Mouse (Mus musculus) heart, embryonic 11.5 days (tissue): Measurements from ENCODE around the gene Angptl6. TPM values are rescaled to one million over a fixed set of nuclear protein-coding genes. Genes with fewer than 3 reads are reported as not detected.

Experiments used
- ATAC-seq: fragments of 200-750 bp; cut with Nextera tagmentation; replicated peaks from 2 replicates; pipeline ENCODE4 v1.8.0; 2017; ENCODE audit warnings: moderate library complexity; ENCODE audit not compliant: insufficient number of reproducible peaks, low FRiP score, low TSS enrichment
- H3K27ac ChIP-seq: fragments of 300-500 bp; sonication (generic); 2 replicates; pipeline ENCODE4 v1.5.1; 2014; ENCODE audit warnings: mild to moderate bottlenecking, low read depth, low read length
- H3K27me3 ChIP-seq: fragments of 300-500 bp; sonication (generic); 2 replicates; pipeline ENCODE4 v1.6.1; 2014; ENCODE audit warnings: mild to moderate bottlenecking, low read length, mixed read lengths; ENCODE audit not compliant: control insufficient read depth, insufficient read depth
- H3K36me3 ChIP-seq: fragments of 300-500 bp; sonication (generic); 2 replicates; pipeline ENCODE4 v1.6.1; 2014; ENCODE audit warnings: mild to moderate bottlenecking, low read length, moderate library complexity, mixed read lengths; ENCODE audit not compliant: control insufficient read depth, insufficient read depth
- H3K4me1 ChIP-seq: fragments of 300-500 bp; sonication (generic); 2 replicates; pipeline ENCODE4 v1.6.1; 2014; ENCODE audit warnings: low read length; ENCODE audit not compliant: control insufficient read depth, insufficient read depth
- H3K4me2 ChIP-seq: fragments of 300-500 bp; sonication (generic); 2 replicates; pipeline ENCODE4 v1.6.1; 2014; ENCODE audit warnings: mild to moderate bottlenecking, moderate library complexity
- H3K4me3 ChIP-seq: fragments of 300-500 bp; sonication (generic); 2 replicates; pipeline ENCODE4 v1.5.1; 2014; ENCODE audit warnings: low read depth, low read length
- H3K9ac ChIP-seq: fragments of 300-500 bp; sonication (generic); 2 replicates; pipeline ENCODE4 v1.6.1; 2014; ENCODE audit warnings: mild to moderate bottlenecking, low read depth, low read length, moderate library complexity
- H3K9me3 ChIP-seq: fragments of 300-500 bp; sonication (generic); replicated peaks from 2 replicates; pipeline ENCODE4 v1.6.1; 2016; ENCODE audit warnings: low read length; ENCODE audit not compliant: control insufficient read depth
- WGBS: fragments of 180-500 bp; shearing (Covaris S2); extraction: QIAGEN DNeasy Blood & Tissue Kit; methylation state at CpG from one replicate; pipeline ENCODE4 v1.1.7; 2014; ENCODE audit not compliant: insufficient replicate concordance; 5-methylcytosine and 5-hydroxymethylcytosine counted together
- polyA plus RNA-seq: library from polyadenylated mRNA; unstranded; fragments of >200 nt; fragmentation: Nextera tagmentation; extraction: Ambion mirVana; gene quantifications from 2 replicates; pipeline ENCODE4 v1.2.1, GENCODE M21; 2014

Gene Angptl6
- polyA plus RNA-seq, 1 experiment from 2014 or later = 2.9 TPM

DNA sequence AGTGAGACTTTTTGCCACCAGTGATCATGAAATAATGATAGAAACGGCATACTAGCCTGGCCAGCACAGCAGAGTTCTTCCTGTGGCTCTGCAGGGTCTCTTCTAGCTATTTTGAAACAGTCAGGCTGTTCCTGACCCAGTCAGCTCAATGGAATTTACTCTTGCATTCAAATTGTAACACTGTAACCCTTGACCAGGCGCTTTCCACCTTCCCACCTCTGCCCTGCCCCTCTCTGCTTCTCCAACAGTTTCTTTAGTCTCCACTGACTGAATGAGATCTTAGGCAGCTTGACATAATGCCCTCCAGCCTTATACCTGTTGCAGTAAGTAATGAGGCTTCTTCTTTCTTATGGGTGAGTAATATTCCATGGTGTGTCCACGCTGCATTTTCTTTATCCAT, 12.6 kb downstream of the Angptl6 start:
- H3K27me3 ChIP-seq = peaks cover 44% of the 10 kb centered on the region
- WGBS = 52% methylated on average over 3 of the region's 3 CpGs

DNA sequence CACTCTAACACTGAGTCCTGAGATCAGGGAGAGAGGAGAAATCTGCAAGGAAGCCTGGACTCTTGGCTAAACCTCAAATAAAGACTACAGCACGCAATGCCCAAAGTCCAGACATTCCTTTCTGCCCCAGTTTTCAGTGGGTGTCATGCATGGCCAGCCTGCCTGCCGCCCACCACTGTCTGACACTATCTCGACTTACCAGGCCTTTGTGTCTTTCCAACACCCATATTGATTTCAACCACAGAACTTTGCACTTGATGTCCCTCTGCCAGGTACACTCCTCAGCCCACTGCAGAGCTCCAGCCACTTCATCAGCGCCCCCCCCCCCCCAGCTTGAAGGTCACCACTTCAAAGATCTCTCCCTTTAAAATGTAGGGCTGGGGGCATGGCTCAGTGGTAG, 17.3 kb downstream of the Angptl6 start:
- Histone ChIP-seq H3K9me3 (no peaks in the 10 kb centered on the region), H3K27ac (no peak overlapping the region), H3K9ac (no peak overlapping the region), H3K4me3 (no peak overlapping the region), H3K4me1 (no peaks in the 10 kb centered on the region), H3K27me3 (peaks cover 6% of the 10 kb centered on the region), H3K36me3 (no peaks in the 10 kb centered on the region), H3K4me2 (no peak overlapping the region)
- no peak for ATAC-seq
- WGBS = 53% methylated on average over 4 of the region's 4 CpGs

More for the DNA sequence above, 12.6 kb downstream of the Angptl6 start:
- H3K36me3 ChIP-seq = no peaks in the 10 kb centered on the region
- H3K4me2 ChIP-seq = no peak overlapping the region
- no peak overlapping the region for H3K9ac ChIP-seq
- no peak overlapping the region for H3K27ac ChIP-seq
- H3K9me3 ChIP-seq = no peaks in the 10 kb centered on the region
- H3K4me3 ChIP-seq = no peak overlapping the region
- no peak for ATAC-seq
- no peaks in the 10 kb centered on the region for H3K4me1 ChIP-seq

DNA sequence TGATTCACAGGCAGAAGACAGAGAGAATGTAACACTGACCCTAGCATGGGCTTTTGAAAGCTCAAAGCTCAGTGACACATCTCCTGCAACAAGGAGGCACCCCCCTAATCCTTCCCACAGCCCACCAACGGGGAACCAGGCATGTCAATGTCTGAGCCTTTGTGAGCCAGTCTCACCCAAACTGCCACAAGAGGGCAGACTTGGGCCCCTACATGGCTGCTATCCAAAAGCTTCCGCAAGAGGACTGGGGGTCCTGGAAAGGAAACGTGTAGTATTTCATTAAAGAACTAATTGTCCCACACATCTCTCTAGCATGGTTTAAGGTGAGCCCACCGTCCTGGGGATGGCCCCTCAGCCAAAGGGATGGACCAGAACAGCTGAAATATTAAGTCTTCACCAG, 17.7 kb downstream of the Angptl6 start:
- no peaks in the 10 kb centered on the region for H3K4me1 ChIP-seq
- no peaks in the 10 kb centered on the region for H3K9me3 ChIP-seq
- WGBS = 11% methylated on average over 4 of the region's 4 CpGs
- no peak overlapping the region for H3K4me2 ChIP-seq
- H3K36me3 ChIP-seq = no peaks in the 10 kb centered on the region
- no peak overlapping the region for H3K4me3 ChIP-seq
- peaks cover 2% of the 10 kb centered on the region for H3K27me3 ChIP-seq
- H3K9ac ChIP-seq = no peak overlapping the region
- H3K27ac ChIP-seq = no peak overlapping the region
- no peak for ATAC-seq

DNA sequence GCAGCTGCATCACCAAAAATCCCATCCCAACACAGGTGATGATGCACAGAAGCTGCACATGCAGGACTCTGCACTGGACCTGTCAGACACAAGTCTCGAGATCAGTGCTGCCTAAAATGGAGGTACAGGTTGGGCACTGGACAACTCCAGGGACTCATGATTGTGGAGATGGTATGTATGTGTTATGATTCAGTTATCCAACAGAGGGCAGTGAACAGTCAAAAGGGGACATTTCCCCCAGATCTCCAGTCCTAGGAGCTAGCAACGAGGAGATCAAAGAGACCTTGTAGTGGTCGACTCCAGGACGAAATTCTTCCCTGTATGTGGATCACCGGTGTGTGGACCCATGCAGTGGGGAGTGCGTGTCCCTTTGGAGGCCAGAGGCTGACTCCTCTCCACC, 19.6 kb downstream of the Angptl6 start:
- Histone ChIP-seq H3K4me3 (no peak overlapping the region), H3K27me3 (no peaks in the 10 kb centered on the region), H3K36me3 (no peaks in the 10 kb centered on the region), H3K9ac (no peak overlapping the region), H3K27ac (no peak overlapping the region), H3K4me1 (no peaks in the 10 kb centered on the region), H3K4me2 (no peak overlapping the region), H3K9me3 (no peaks in the 10 kb centered on the region)
- ATAC-seq = no peak
- WGBS = 38% methylated on average over 6 of the region's 6 CpGs

DNA sequence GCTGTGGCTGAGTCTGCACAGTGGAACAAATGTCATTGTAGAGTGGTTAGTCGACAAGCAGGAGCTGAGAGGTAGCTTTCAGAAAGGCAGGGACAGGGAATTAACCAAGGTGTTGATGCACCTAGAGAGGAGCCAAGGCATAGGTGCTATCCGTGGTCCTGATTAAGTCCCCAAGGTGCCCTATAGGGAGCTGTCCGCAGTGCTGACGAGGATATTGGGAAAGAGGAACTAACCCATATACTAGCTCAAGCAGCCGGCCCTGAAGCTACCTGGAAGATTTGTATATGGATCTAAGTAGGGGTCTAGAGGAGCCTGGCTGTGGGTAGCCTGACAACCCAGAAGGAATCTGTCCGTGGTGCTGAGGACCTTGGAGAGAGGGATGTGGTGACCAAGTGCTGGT, 22.4 kb downstream of the Angptl6 start:
- ATAC-seq = no peak
- H3K36me3 ChIP-seq = no peaks in the 10 kb centered on the region

DNA sequence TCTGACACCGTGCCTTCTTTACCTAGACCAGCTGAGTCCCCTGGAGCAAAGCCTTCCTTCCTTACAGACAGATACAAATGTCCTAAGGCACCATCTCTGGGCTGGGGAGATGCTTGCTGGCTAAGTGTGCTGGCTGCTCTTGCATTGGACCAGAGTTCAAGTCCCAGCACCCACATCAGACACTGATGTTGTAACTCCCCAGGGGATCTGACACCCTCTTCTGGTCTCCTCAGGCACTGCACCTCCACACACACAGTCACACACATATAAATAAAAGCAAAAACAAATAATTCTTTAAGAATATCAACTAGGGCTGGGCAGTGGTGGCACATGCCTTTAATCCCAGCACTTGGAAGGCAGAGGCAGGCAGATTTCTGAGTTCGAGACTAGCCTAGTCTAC, 29.3 kb downstream of the Angptl6 start:
- no peak overlapping the region for H3K27ac ChIP-seq
- no peak for ATAC-seq
- no peak overlapping the region for H3K4me2 ChIP-seq
- no peaks in the 10 kb centered on the region for H3K4me1 ChIP-seq
- H3K9ac ChIP-seq = no peak overlapping the region
- no peak overlapping the region for H3K4me3 ChIP-seq
- 77% methylated on average over 2 of the region's 2 CpGs for WGBS
- 0 out of 2 replicates have a peak, but pooled peaks cover 3% of the 10 kb centered on the region for H3K27me3 ChIP-seq
- no peaks in the 10 kb centered on the region for H3K36me3 ChIP-seq
- no peaks in the 10 kb centered on the region for H3K9me3 ChIP-seq

More for the DNA sequence above, 22.4 kb downstream of the Angptl6 start:
- Histone ChIP-seq H3K4me3 (no peak overlapping the region), H3K9me3 (no peaks in the 10 kb centered on the region), H3K4me2 (no peak overlapping the region), H3K27me3 (no peaks in the 10 kb centered on the region), H3K27ac (no peak overlapping the region), H3K9ac (no peak overlapping the region), H3K4me1 (no peaks in the 10 kb centered on the region)
- 10% methylated on average over 6 of the region's 6 CpGs for WGBS

DNA sequence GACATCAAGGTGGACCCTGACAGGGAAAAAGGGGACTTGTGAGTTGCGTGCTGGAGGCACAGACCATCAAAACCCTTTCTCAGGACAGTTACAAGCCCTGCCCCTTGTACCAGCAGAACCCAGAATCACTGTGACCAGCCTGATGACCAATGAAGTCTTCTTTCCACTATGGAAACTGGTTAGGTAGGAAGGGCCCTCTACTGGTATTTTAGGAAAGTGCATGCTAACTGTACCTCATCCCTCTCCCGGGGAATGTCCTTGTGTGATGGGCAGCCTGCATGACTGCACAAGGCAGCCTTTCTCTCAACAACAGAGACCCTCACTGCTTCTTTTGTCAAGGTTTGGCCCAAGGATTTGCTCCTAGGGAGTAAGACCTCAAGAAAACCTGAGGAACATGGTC, 36.9 kb downstream of the Angptl6 start:
- H3K36me3 ChIP-seq = no peaks in the 10 kb centered on the region
- no peak overlapping the region for H3K9ac ChIP-seq
- H3K4me3 ChIP-seq = no peak overlapping the region
- 0 out of 2 replicates have a peak, but pooled peaks cover 3% of the 10 kb centered on the region for H3K27me3 ChIP-seq
- 26% methylated on average over 2 of the region's 2 CpGs for whole genome bisulfite sequencing
- H3K4me2 ChIP-seq = no peak overlapping the region
- no peak overlapping the region for H3K27ac ChIP-seq
- ATAC-seq = no peak
- H3K9me3 ChIP-seq = no peaks in the 10 kb centered on the region
- H3K4me1 ChIP-seq = no peaks in the 10 kb centered on the region

DNA sequence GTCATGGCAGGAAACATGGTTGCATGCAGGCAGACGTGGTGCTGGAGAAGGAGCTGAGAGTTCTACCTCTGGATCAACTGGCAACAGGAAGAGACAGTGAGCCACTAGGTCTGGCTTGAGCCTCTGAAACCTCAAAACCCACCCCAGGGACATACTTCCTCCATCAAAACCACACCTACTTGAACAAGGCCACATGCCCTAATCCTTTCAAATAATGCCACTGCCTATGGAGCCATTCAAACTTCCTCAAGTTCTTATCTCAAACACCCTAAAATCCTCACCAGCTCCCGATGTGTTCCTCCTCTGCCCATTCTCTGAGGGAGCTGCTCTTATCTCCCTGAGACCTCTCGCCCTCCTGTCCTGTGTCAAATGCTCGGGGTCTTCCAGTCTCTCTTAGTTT, 37.3 kb downstream of the Angptl6 start:
- H3K4me3 ChIP-seq = no peak overlapping the region
- H3K27me3 ChIP-seq = 0 out of 2 replicates have a peak, but pooled peaks cover 2% of the 10 kb centered on the region
- no peak overlapping the region for H3K4me2 ChIP-seq
- WGBS = 38% methylated on average over 4 of the region's 4 CpGs
- no peak for ATAC-seq
- H3K9me3 ChIP-seq = no peaks in the 10 kb centered on the region
- H3K4me1 ChIP-seq = no peaks in the 10 kb centered on the region
- H3K27ac ChIP-seq = no peak overlapping the region
- no peaks in the 10 kb centered on the region for H3K36me3 ChIP-seq
- no peak overlapping the region for H3K9ac ChIP-seq

DNA sequence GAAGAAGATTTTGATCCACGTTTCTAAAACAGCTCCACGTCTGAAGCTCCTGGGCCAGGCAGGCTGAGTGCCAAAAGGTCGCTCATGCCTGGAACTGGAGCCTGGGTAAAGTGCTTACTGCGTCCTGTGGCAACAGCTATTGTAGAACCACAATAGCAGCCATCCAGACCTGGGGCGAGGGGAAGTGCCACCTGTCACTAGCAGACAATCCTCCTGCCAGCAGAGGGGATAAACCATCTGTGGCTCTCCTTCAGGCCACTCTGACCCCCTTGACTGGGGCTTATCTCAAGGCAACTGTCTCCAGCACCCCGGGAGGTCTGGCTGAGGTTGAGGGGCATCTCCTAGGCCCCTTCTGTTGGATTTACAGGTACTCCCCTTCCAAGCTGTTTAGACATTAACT, 40.6 kb downstream of the Angptl6 start:
- 50% methylated on average over 6 of the region's 6 CpGs for WGBS
- Histone ChIP-seq H3K9me3 (no peaks in the 10 kb centered on the region), H3K4me1 (no peaks in the 10 kb centered on the region), H3K27me3 (no peaks in the 10 kb centered on the region), H3K4me2 (no peak overlapping the region), H3K36me3 (no peaks in the 10 kb centered on the region), H3K9ac (no peak overlapping the region), H3K4me3 (no peak overlapping the region), H3K27ac (no peak overlapping the region)
- ATAC-seq = no peak
